Mouse (Mus musculus): Measurements from ENCODE around the gene Eif4h. TPM values are rescaled to one million over a fixed set of nuclear protein-coding genes. Genes with fewer than 3 reads are reported as not detected.
"Not testable (repeated sequence)": the region's sequence is repeated elsewhere in the genome, so short reads cannot be mapped to it uniquely, and the experiment has no call there.

The Eif4h gene
- polyA plus RNA-seq, 1 experiment from 2014 or later: 344 TPM

- no peak for ATAC-seq (replicated peaks; ENCODE audit: insufficient number of reproducible peaks, low FRiP score, low TSS enrichment)
- no peak overlapping the region for H3K9ac ChIP-seq (ENCODE audit: low read depth, low read length)
- 70% methylated on average over 20 of the region's 20 CpGs for WGBS (ENCODE audit: insufficient replicate concordance)
- peaks cover 10% of the 10 kb centered on the region for H3K36me3 ChIP-seq (ENCODE audit: control insufficient read depth, insufficient read depth, low read length)
- H3K4me3 ChIP-seq (ENCODE audit: low read depth, low read length): no peak overlapping the region
- H3K27me3 ChIP-seq (ENCODE audit: control insufficient read depth, insufficient read depth, low read length): no peaks in the 10 kb centered on the region
- H3K4me2 ChIP-seq: no peak overlapping the region
- no peaks in the 10 kb centered on the region for H3K4me1 ChIP-seq (ENCODE audit: control insufficient read depth, insufficient read depth, low read length)
- no peak overlapping the region for H3K27ac ChIP-seq (ENCODE audit: low read depth, low read length)
- H3K9me3 ChIP-seq (replicated peaks; ENCODE audit: control insufficient read depth, low read length): no peaks in the 10 kb centered on the region
These were observed 29.9 kb upstream of the Eif4h start for GRCm38 (mm10) chr5:134669001-134669708.

GRCm38 (mm10) chr5:134668495-134668894 lies 29.2 kb upstream of the Eif4h start:
- Histone ChIP-seq H3K4me3 (ENCODE audit: low read depth, low read length) (no peak overlapping the region), H3K4me2 (no peak overlapping the region), H3K27me3 (ENCODE audit: control insufficient read depth, insufficient read depth, low read length) (no peaks in the 10 kb centered on the region), H3K27ac (ENCODE audit: low read depth, low read length) (no peak overlapping the region), H3K9me3 (replicated peaks; ENCODE audit: control insufficient read depth, low read length) (no peaks in the 10 kb centered on the region), H3K9ac (ENCODE audit: low read depth, low read length) (no peak overlapping the region), H3K36me3 (ENCODE audit: control insufficient read depth, insufficient read depth, low read length) (peaks cover 10% of the 10 kb centered on the region), H3K4me1 (ENCODE audit: control insufficient read depth, insufficient read depth, low read length) (no peaks in the 10 kb centered on the region)
- 34% methylated on average over 8 of the region's 8 CpGs for WGBS (ENCODE audit: insufficient replicate concordance)
- 0 out of 2 replicates have a peak, but pooled peaks have one; percentile 24 for ATAC-seq (replicated peaks; ENCODE audit: insufficient number of reproducible peaks, low FRiP score, low TSS enrichment)

GRCm38 (mm10) chr5:134656708-134657107 lies 17.4 kb upstream of the Eif4h start:
- ATAC-seq (replicated peaks; ENCODE audit: insufficient number of reproducible peaks, low FRiP score, low TSS enrichment): no peak
- Histone ChIP-seq H3K4me1 (ENCODE audit: control insufficient read depth, insufficient read depth, low read length) (no peaks in the 10 kb centered on the region), H3K27ac (ENCODE audit: low read depth, low read length) (no peak overlapping the region), H3K36me3 (ENCODE audit: control insufficient read depth, insufficient read depth, low read length) (no peaks in the 10 kb centered on the region; the same call in 1 of the 2 replicates), H3K4me2 (no peak overlapping the region), H3K4me3 (ENCODE audit: low read depth, low read length) (no peak overlapping the region), H3K9me3 (replicated peaks; ENCODE audit: control insufficient read depth, low read length) (no peaks in the 10 kb centered on the region), H3K27me3 (ENCODE audit: control insufficient read depth, insufficient read depth, low read length) (no peaks in the 10 kb centered on the region), H3K9ac (ENCODE audit: low read depth, low read length) (no peak overlapping the region)
- WGBS (ENCODE audit: insufficient replicate concordance): 74% methylated on average over 4 of the region's 4 CpGs

GRCm38 (mm10) chr5:134652015-134652414 lies 12.7 kb upstream of the Eif4h start:
- WGBS (ENCODE audit: insufficient replicate concordance): 52% methylated on average over 7 of the region's 7 CpGs
- Histone ChIP-seq H3K36me3 (ENCODE audit: control insufficient read depth, insufficient read depth, low read length) (no peaks in the 10 kb centered on the region; the same call in 1 of the 2 replicates), H3K9ac (ENCODE audit: low read depth, low read length) (no peak overlapping the region), H3K9me3 (replicated peaks; ENCODE audit: control insufficient read depth, low read length) (no peaks in the 10 kb centered on the region), H3K4me1 (ENCODE audit: control insufficient read depth, insufficient read depth, low read length) (no peaks in the 10 kb centered on the region), H3K27me3 (ENCODE audit: control insufficient read depth, insufficient read depth, low read length) (no peaks in the 10 kb centered on the region), H3K27ac (ENCODE audit: low read depth, low read length) (no peak overlapping the region), H3K4me2 (no peak overlapping the region), H3K4me3 (ENCODE audit: low read depth, low read length) (no peak overlapping the region)
- ATAC-seq (replicated peaks; ENCODE audit: insufficient number of reproducible peaks, low FRiP score, low TSS enrichment): no peak

GRCm38 (mm10) chr5:134650926-134651325 lies 11.6 kb upstream of the Eif4h start:
- ATAC-seq (replicated peaks; ENCODE audit: insufficient number of reproducible peaks, low FRiP score, low TSS enrichment): no peak
- Histone ChIP-seq H3K9ac (ENCODE audit: low read depth, low read length) (no peak overlapping the region), H3K4me2 (no peak overlapping the region), H3K27ac (ENCODE audit: low read depth, low read length) (no peak overlapping the region), H3K27me3 (ENCODE audit: control insufficient read depth, insufficient read depth, low read length) (no peaks in the 10 kb centered on the region), H3K4me3 (ENCODE audit: low read depth, low read length) (no peak overlapping the region), H3K4me1 (ENCODE audit: control insufficient read depth, insufficient read depth, low read length) (no peaks in the 10 kb centered on the region), H3K9me3 (replicated peaks; ENCODE audit: control insufficient read depth, low read length) (no peaks in the 10 kb centered on the region), H3K36me3 (ENCODE audit: control insufficient read depth, insufficient read depth, low read length) (no peaks in the 10 kb centered on the region; the same call in 1 of the 2 replicates)
- 33% methylated on average over 4 of the region's 5 CpGs for WGBS (ENCODE audit: insufficient replicate concordance)

- H3K27me3 ChIP-seq (ENCODE audit: control insufficient read depth, insufficient read depth, low read length): not testable (repeated sequence)
- 59% methylated on average over 3 of the region's 4 CpGs for WGBS (ENCODE audit: insufficient replicate concordance)
These were observed 9.7 kb upstream of the Eif4h start for GRCm38 (mm10) chr5:134648976-134649375.

GRCm38 (mm10) chr5:134647394-134647793 lies 8.1 kb upstream of the Eif4h start:
- Histone ChIP-seq H3K4me2 (no peak overlapping the region), H3K9me3 (replicated peaks; ENCODE audit: control insufficient read depth, low read length) (no peaks in the 10 kb centered on the region), H3K9ac (ENCODE audit: low read depth, low read length) (no peak overlapping the region), H3K36me3 (ENCODE audit: control insufficient read depth, insufficient read depth, low read length) (no peaks in the 10 kb centered on the region), H3K4me1 (ENCODE audit: control insufficient read depth, insufficient read depth, low read length) (no peaks in the 10 kb centered on the region), H3K27me3 (ENCODE audit: control insufficient read depth, insufficient read depth, low read length) (no peaks in the 10 kb centered on the region), H3K4me3 (ENCODE audit: low read depth, low read length) (no peak overlapping the region), H3K27ac (ENCODE audit: low read depth, low read length) (no peak overlapping the region)
- WGBS (ENCODE audit: insufficient replicate concordance): 67% methylated on average over 2 of the region's 2 CpGs
- no peak for ATAC-seq (replicated peaks; ENCODE audit: insufficient number of reproducible peaks, low FRiP score, low TSS enrichment)

More at GRCm38 (mm10) chr5:134648976-134649375, 9.7 kb upstream of the Eif4h start:
- not testable (repeated sequence) for H3K9ac ChIP-seq (ENCODE audit: low read depth, low read length); ATAC-seq (replicated peaks; ENCODE audit: insufficient number of reproducible peaks, low FRiP score, low TSS enrichment); H3K4me1 ChIP-seq (ENCODE audit: control insufficient read depth, insufficient read depth, low read length); H3K36me3 ChIP-seq (ENCODE audit: control insufficient read depth, insufficient read depth, low read length); H3K27ac ChIP-seq (ENCODE audit: low read depth, low read length); H3K4me2 ChIP-seq; H3K4me3 ChIP-seq (ENCODE audit: low read depth, low read length); H3K9me3 ChIP-seq (replicated peaks; ENCODE audit: control insufficient read depth, low read length)

- ATAC-seq (replicated peaks; ENCODE audit: insufficient number of reproducible peaks, low FRiP score, low TSS enrichment): no peak
- H3K27ac ChIP-seq (ENCODE audit: low read depth, low read length): no peak overlapping the region
- H3K9ac ChIP-seq (ENCODE audit: low read depth, low read length): no peak overlapping the region
- H3K9me3 ChIP-seq (replicated peaks; ENCODE audit: control insufficient read depth, low read length): no peaks in the 10 kb centered on the region
- no peaks in the 10 kb centered on the region for H3K4me1 ChIP-seq (ENCODE audit: control insufficient read depth, insufficient read depth, low read length)
- H3K36me3 ChIP-seq (ENCODE audit: control insufficient read depth, insufficient read depth, low read length): no peaks in the 10 kb centered on the region
- H3K4me2 ChIP-seq: no peak overlapping the region
- H3K27me3 ChIP-seq (ENCODE audit: control insufficient read depth, insufficient read depth, low read length): no peaks in the 10 kb centered on the region
- no peak overlapping the region for H3K4me3 ChIP-seq (ENCODE audit: low read depth, low read length)
- 71% methylated on average over 4 of the region's 4 CpGs for WGBS (ENCODE audit: insufficient replicate concordance)
These were observed 7.2 kb upstream of the Eif4h start for GRCm38 (mm10) chr5:134646461-134646860.

GRCm38 (mm10) chr5:134644643-134645118 lies 5.4 kb upstream of the Eif4h start:
- 46% methylated on average over 8 of the region's 8 CpGs for WGBS (ENCODE audit: insufficient replicate concordance)
- no peak for ATAC-seq (replicated peaks; ENCODE audit: insufficient number of reproducible peaks, low FRiP score, low TSS enrichment)
- Histone ChIP-seq H3K4me1 (ENCODE audit: control insufficient read depth, insufficient read depth, low read length) (no peaks in the 10 kb centered on the region), H3K4me2 (no peak overlapping the region), H3K36me3 (ENCODE audit: control insufficient read depth, insufficient read depth, low read length) (no peaks in the 10 kb centered on the region), H3K9ac (ENCODE audit: low read depth, low read length) (no peak overlapping the region), H3K27me3 (ENCODE audit: control insufficient read depth, insufficient read depth, low read length) (no peaks in the 10 kb centered on the region), H3K27ac (ENCODE audit: low read depth, low read length) (no peak overlapping the region), H3K9me3 (replicated peaks; ENCODE audit: control insufficient read depth, low read length) (no peaks in the 10 kb centered on the region), H3K4me3 (ENCODE audit: low read depth, low read length) (no peak overlapping the region)

Measured in heart, embryonic 11.5 days (tissue).